Mouse (Mus musculus): ENCODE measurements around the gene Nsun4. TPM values are rescaled to one million over a fixed set of nuclear protein-coding genes. Genes with fewer than 3 reads are reported as not detected.
A peak's percentile ranks its signal among the peaks of the same experiment; 100 is the strongest.

Nsun4 gene
- 1 to 10 TPM; 6.8 to 7.3 TPM for total RNA-seq (2021)

GRCm38 (mm10) chr4:116053399-116053961, at the start of gene Nsun4:
Gene Nsun4, minus strand, starts transcription at chr4:116053876.
- peak; percentile 83 to 93 for DNase-seq (ENCODE audit: extremely low spot score in 1 of 2, low spot score in 2 of 2)
- intact Hi-C loops (cut with DNase I), result loop anchor here (10.0 kb wide), 1 partner anchor 149 kb away; no protein-coding TSS in a partner anchor

- intact Hi-C loops (cut with DNase I), result no loop called here
- no peak for DNase-seq (ENCODE audit: extremely low spot score in 1 of 2, low spot score in 2 of 2)
These were observed 47.3 kb upstream of the Nsun4 start for GRCm38 (mm10) chr4:116100959-116101358.

- intact Hi-C loops (cut with DNase I), result no loop called here
- no peak for DNase-seq (ENCODE audit: extremely low spot score in 1 of 2, low spot score in 2 of 2)
These were observed 43.5 kb upstream of the Nsun4 start for GRCm38 (mm10) chr4:116097211-116097610.

- no peak for DNase-seq (ENCODE audit: extremely low spot score in 1 of 2, low spot score in 2 of 2)
- intact Hi-C loops (cut with DNase I), result no loop called here
These were observed 42.6 kb upstream of the Nsun4 start for GRCm38 (mm10) chr4:116096291-116096690.

GRCm38 (mm10) chr4:116088510-116089249, 35.0 kb upstream of the Nsun4 start:
- DNase-seq (ENCODE audit: extremely low spot score in 1 of 2, low spot score in 2 of 2), result no peak
- intact Hi-C loops (cut with DNase I), result no loop called here

- intact Hi-C loops (cut with DNase I), result no loop called here
These were observed 23.8 kb upstream of the Nsun4 start for GRCm38 (mm10) chr4:116077240-116078095.

GRCm38 (mm10) chr4:116076369-116077231, 22.9 kb upstream of the Nsun4 start:
- intact Hi-C loops (cut with DNase I), result no loop called here
- DNase-seq (ENCODE audit: extremely low spot score in 1 of 2, low spot score in 2 of 2), result peak in 1 of 2 experiments; percentile 54

More at GRCm38 (mm10) chr4:116077240-116078095, 23.8 kb upstream of the Nsun4 start:
- DNase-seq (ENCODE audit: extremely low spot score in 1 of 2, low spot score in 2 of 2), result no peak

- intact Hi-C loops (cut with DNase I), result no loop called here
- DNase-seq (ENCODE audit: extremely low spot score in 1 of 2, low spot score in 2 of 2), result peak; percentile 50 to 88
These were observed 22.1 kb upstream of the Nsun4 start for GRCm38 (mm10) chr4:116075631-116076368.

- intact Hi-C loops (cut with DNase I), result no loop called here
- peak; percentile 95 to 97 for DNase-seq (ENCODE audit: extremely low spot score in 1 of 2, low spot score in 2 of 2)
These were observed 21.4 kb upstream of the Nsun4 start, which contains the start of the genes Uqcrh and Lrrc41 for GRCm38 (mm10) chr4:116074861-116075620. Gene Uqcrh, minus strand, starts transcription at chr4:116075071. Gene Lrrc41, plus strand, starts transcription at chr4:116075269.

GRCm38 (mm10) chr4:116074145-116074675, 20.5 kb upstream of the Nsun4 start:
- intact Hi-C loops (cut with DNase I), result no loop called here
- no peak for DNase-seq (ENCODE audit: extremely low spot score in 1 of 2, low spot score in 2 of 2)

GRCm38 (mm10) chr4:116073146-116073545, 19.5 kb upstream of the Nsun4 start:
- intact Hi-C loops (cut with DNase I), result no loop called here
- no peak for DNase-seq (ENCODE audit: extremely low spot score in 1 of 2, low spot score in 2 of 2)

- DNase-seq (ENCODE audit: extremely low spot score in 1 of 2, low spot score in 2 of 2), result no peak
- intact Hi-C loops (cut with DNase I), result no loop called here
These were observed 16.4 kb upstream of the Nsun4 start for GRCm38 (mm10) chr4:116070116-116070515.

GRCm38 (mm10) chr4:116063855-116064254, 10.2 kb upstream of the Nsun4 start:
- intact Hi-C loops (cut with DNase I), result no loop called here
- DNase-seq (ENCODE audit: extremely low spot score in 1 of 2, low spot score in 2 of 2), result no peak

GRCm38 (mm10) chr4:116059012-116059726, 5.5 kb upstream of the Nsun4 start:
- DNase-seq (ENCODE audit: extremely low spot score in 1 of 2, low spot score in 2 of 2), result no peak
- intact Hi-C loops (cut with DNase I), result loop anchor here (10.0 kb wide), 1 partner anchor 154 kb away; no protein-coding TSS in a partner anchor

GRCm38 (mm10) chr4:116057559-116057958, 3.9 kb upstream of the Nsun4 start:
- intact Hi-C loops (cut with DNase I), result loop anchor here (10.0 kb wide), 1 partner anchor 153 kb away; no protein-coding TSS in a partner anchor
- no peak for DNase-seq (ENCODE audit: extremely low spot score in 1 of 2, low spot score in 2 of 2)
